Mouse (Mus musculus): ENCODE data around the gene Wdr73. TPM values are rescaled to one million over a fixed set of nuclear protein-coding genes. Genes with fewer than 3 reads are reported as not detected.
"Not testable (repeated sequence)": the region's sequence is repeated elsewhere in the genome, so short reads cannot be mapped to it uniquely, and the experiment has no call there.

The Wdr73 gene
- total RNA-seq (2021), result 10 to 100 TPM; 16.1 to 17.2 TPM
- long read RNA-seq, experiment 1, transcript Wdr73-201 (8 exons, 2,114 nt), result major isoform, 22 of 37 reads
- long read RNA-seq, experiment 1, transcript Wdr73-205 (7 exons, 2,549 nt), result minor isoform, 5 of 37 reads
- long read RNA-seq, experiment 1, partial matches to known transcripts, result 2 of 37 reads
- long read RNA-seq, experiment 1, other reads (novel, unspliced or antisense), result 6 of 37 reads
- long read RNA-seq, experiment 2, transcript Wdr73-201 (8 exons, 2,114 nt), result major isoform, 7 of 10 reads
- long read RNA-seq, experiment 2, partial matches to known transcripts, result 0 of 10 reads
- long read RNA-seq, experiment 2, other reads (novel, unspliced or antisense), result 3 of 10 reads

- DNase-seq, result peak; percentile 95 to 96
Observed at GRCm38 (mm10) chr7:80900944-80901501, at the start of gene Wdr73. Gene Wdr73, minus strand, starts transcription at chr7:80901269.

DNA sequence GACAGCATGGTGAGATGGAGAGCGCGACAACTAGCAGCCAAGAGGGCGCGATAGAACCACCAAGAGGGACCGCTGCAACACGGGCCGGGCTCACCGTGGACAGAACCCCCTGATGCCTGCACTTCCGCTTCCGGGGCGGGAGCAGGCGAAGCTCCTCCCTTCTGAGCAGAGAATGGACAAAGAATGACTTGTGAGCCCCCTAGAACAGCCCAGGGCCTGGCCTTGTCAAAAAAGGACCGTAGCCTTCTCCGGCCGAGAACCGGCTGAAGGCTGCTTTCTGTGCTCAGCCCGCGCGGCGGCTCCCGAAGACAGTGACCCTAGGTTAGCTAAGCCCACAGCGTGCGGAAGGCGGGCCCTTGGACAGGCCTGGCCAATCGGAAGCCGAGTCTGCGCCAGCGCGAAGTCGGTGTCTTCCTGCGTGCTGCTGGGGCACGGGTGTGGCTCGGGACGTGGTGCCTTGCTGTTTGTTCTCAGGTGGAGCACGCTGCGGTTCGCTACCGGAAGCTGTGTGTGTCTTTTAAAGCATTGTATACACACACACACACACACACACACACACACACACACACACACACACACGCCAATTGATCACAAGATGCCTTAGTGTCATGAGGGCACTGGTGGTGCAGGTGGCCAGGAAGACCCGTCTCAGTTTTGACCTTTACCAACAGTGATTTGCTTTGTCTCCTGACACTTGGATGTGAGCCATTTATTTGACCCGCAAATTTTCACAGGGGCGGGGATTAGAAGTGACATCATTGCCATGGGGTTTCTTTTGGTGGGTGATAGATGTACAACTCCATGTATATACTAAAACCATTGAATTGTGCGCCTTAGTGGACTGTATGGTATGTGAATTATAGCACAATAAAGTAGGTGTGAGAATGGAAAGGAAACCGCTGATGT, 46.6 kb upstream of the Wdr73 start, which contains the start of gene Sec11a:
Sec11a (minus strand) TSS at position 336 of the 906 bp plus-strand sequence.
- peak; percentile 95 for DNase-seq

DNA sequence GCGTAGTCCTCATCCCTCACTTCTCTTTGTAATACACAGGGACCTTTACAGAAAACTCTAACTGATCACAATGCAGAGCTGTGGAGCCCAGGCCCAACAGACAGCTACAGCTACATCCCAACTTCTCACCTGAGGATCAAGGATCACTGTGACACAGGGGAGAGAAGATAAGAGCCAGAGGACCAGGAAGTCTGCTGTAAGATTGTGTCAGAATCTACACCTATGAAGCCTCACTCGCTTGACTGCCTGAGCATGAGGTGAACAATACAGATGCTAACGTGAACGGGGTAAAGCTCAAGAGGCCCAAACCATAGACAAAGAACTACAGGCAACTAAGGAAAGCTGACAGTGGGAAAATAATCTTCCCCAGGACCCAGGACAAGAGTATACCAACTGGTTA, 38.7 kb upstream of the Wdr73 start:
- DNase-seq, result no peak

DNA sequence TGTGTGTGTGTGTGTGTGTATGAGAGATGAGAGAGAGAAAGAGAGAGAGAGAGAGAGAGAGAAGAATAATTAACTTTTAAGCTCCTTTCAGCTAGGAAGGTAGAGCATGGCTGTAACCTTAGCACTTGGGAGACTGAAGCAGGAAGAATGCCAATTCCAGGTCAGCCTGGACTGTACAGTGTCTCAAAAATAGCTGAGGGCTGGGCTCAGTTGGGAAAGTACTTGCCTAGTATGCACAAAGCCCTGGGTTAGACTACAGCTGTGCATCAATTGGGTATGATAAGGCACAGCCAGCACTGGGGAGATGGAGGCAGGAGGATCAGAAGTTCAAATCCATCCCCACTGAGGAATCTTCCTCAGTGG, 36.2 kb upstream of the Wdr73 start:
- DNase-seq, result not testable (repeated sequence)

- not testable (repeated sequence) for DNase-seq
Observed at GRCm38 (mm10) chr7:80936617-80937303, 35.7 kb upstream of the Wdr73 start.

GRCm38 (mm10) chr7:80935834-80936233, 34.8 kb upstream of the Wdr73 start:
- no peak for DNase-seq

DNA sequence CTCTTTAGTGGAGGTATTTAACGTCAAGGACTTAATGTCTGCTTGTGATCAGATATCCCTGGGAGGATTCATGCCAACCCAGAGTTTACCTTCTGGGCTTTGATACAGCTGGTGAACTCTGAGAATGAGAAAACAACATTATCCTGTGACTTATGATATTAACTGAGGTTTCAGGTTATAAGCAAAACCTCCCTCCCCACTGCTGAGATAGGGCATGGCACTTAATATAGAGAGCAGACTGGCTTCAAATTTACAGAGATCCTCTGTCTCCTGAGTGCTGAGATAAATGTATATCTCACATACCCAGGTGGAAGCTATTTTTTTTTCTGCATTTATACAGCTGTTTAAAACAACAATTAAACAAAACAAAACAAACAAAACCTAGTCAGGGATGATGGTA, 31.7 kb upstream of the Wdr73 start:
- DNase-seq, result no peak

- no peak for DNase-seq
Observed at GRCm38 (mm10) chr7:80931618-80932207, 30.6 kb upstream of the Wdr73 start.

DNA sequence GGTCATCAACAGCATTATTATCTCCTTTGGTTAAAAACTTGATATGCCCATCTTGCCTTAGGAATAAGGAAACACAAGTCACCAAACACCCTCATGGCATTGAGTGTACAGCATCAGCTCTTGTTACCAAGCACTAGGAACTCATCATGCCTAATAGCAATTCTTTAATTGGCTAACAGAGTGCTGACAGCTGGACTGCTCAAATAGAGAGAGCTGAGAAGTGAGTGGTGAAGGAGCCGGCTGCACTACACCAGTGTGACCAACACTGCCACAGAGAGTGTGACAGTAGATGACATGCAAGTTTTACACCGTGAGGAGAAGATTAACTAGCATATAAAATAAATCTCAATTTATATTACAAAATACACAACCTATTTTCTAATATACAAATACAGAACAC, 22.1 kb upstream of the Wdr73 start:
- DNase-seq, result no peak

- no peak for DNase-seq
Observed at GRCm38 (mm10) chr7:80919647-80920008, 18.6 kb upstream of the Wdr73 start.

- DNase-seq, result no peak
Observed at GRCm38 (mm10) chr7:80918982-80919646, 18.0 kb upstream of the Wdr73 start.

DNA sequence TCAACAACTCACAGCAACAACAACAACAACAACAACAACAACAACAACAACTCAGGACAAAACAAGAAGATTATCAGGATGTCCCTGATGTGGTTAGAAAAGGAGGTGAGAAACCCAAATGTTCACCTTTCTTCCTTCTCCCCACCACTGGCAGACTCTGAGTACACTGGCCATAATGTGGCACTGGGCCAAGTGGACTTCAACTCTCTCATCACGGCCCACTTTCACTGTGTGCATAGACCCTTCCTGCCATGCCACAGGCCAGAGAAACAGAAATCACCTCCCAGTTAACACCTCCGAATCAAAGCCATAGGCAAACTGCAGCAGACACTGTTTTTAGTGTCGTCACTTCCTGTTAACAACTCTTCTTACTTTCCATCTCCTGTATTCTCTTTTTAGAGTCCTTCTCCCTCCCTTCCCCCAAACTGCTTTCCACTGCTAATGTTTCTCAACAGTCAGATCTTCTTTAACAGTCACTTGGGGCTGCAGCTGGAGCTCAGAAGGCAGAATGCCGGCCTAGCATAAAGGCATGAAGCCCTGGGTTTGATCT, 16.9 kb upstream of the Wdr73 start:
- no peak for DNase-seq

DNA sequence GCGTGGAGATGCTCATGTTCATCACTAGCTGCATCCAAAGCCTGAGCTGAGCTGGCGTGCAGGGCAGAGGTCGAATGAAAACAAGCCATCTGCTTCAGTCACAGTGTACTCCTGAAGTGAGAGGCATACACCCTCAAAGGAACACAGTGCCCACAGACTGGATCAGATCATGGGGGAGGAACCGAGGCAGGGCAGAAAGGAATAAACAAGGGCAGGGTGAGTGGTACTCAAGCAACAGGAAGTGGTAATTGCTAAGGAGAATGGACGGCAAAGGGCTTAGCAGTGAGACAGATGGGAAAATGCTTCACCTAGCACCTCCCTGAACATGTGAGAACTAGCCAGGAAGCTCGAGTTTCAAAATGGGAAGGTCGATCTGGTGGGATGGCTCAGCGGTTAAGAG, 11.4 kb upstream of the Wdr73 start:
- DNase-seq, result no peak

GRCm38 (mm10) chr7:80911053-80911452, 10.0 kb upstream of the Wdr73 start:
- DNase-seq, result no peak

- peak; percentile 81 to 89 for DNase-seq
Observed at GRCm38 (mm10) chr7:80904921-80905515, 3.9 kb upstream of the Wdr73 start, which contains the start of gene Nmb. Gene Nmb, minus strand, starts transcription at chr7:80905076.

DNA sequence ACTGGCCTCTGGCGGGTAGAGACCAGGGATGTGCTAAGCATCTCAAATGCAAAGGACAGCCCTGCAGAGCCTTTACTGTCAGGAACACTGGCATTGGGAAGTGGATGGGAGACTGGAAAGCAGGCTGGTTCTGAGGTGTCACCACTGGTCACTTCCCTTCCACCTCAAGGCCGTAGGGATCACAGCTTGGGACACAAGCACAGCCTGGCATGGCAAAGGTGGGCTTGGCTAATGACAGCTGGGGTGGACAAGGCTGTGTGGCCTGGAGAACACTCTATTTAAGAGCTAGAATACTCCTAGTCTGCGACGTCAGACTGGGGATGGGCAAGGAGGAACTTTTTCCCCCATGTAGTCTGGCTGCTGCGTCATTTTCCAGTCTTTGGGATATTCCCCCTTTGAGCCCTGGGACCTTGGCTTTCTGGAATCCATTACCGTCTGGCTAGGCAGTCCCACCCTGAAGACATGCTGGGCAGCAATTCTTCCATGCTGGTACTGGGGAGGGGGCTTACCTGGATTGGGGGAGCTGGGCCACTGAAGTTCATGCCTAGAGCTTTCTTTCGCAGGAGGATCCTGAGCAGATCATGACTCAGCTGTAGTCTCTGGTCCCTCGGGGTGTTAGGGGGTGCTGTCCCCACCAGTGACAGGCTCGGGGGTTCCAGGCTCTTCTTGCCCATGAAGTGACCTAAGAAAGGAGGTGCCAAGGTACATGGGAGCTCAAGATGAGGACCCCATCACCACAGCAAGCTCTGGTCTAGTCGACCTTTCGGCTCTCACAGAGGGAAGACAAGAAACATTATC, 2.8 kb upstream of the Wdr73 start:
- no peak for DNase-seq

GRCm38 (mm10) chr7:80901541-80902274, 639 bp upstream of the Wdr73 start:
- no peak for DNase-seq

DNA sequence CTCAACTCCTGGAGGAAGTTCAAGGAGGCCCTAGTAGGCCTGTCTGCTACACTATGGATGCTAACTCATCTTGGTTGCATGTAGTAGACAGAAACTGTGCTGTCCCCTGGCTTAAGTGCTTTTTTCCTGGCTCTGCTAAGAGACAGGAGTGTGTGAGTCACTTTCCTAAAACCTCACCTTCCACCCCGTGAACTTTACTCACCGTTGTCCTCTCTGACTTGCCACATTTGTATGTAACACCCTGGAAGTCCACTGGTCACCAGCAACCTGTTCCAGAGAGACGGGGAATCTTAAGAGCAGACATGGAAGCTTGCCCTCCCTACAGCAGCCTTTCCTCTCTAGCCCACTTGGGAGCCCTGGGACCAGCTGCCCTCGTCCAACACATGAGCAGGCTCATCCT, 3.3 kb downstream of the Wdr73 start:
- no peak for DNase-seq

DNA sequence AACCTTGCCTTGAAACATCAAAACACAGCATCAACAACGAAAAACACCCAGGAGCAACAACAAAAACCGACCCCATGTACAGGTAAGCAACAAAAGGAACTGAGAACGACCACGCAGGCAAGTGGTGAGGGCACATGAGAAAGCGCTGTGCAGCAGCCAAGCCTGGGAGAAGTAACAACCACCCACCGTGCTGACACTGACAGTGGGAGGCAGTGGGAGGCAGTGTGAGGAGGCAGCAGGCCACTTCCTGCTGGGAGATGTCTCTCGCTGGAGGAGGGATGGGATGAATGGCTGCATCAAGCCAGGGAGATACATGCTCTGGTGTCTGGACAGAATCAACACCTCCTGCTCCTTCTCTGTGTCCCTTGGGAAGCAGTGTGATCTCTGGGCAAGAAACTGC, 3.9 kb downstream of the Wdr73 start:
- DNase-seq, result no peak

Data from adrenal gland, postnatal 36 days (tissue).